In genomic region chr15:101412188-101412587, GRCm38 (mm10) we compare ENCODE assay signal across 12 mouse cellular contexts. TPM values are rescaled to one million over a fixed set of nuclear protein-coding genes. Genes with fewer than 3 reads are reported as not detected.
DNase-seq lines count a peak whose midpoint lies in the region; ATAC-seq lines count a peak whose summit lies in the region.
"Had no signal": no experiment of that assay in that cellular context is flagged by ENCODE, and none has a peak within 500 bp of the region (broad histone marks: within the 10 kb centered on the region; RNA-seq: fewer than 3 reads in every experiment).

No protein-coding gene starts in this region.

- H3K27me3 ChIP-seq in heart, embryonic 13.5 days (replicated peaks) = peaks cover 40% of the 10 kb centered on the region
- H3K27me3 ChIP-seq in embryonic facial prominence, embryonic 12.5 days = peaks cover 27% of the 10 kb centered on the region

- 20% methylated on average over 31 of the region's 31 CpGs for WGBS in heart, embryonic 13.5 days
- WGBS in embryonic facial prominence, embryonic 12.5 days = 22% methylated on average over 31 of the region's 31 CpGs

- ATAC-seq in heart, embryonic 13.5 days (ENCODE audit: extremely low read depth, insufficient number of reproducible peaks, low FRiP score, low TSS enrichment) = no peak
- no peak for ATAC-seq in embryonic facial prominence, embryonic 12.5 days (ENCODE audit: insufficient number of reproducible peaks, insufficient read depth, low FRiP score, low TSS enrichment)

- peaks cover 12% of the 10 kb centered on the region for H3K4me1 ChIP-seq in heart, embryonic 13.5 days
- H3K4me1 ChIP-seq in embryonic facial prominence, embryonic 12.5 days = peaks cover 13% of the 10 kb centered on the region; the same call in 1 of the 2 replicates

- no peak for DNase-seq in heart, postnatal 25 days (ENCODE audit: low spot score)
- DNase-seq in kidney, postnatal 10 days = peak; percentile 81
- peak; percentile 87 for DNase-seq in lung, postnatal 25 days (ENCODE audit: low spot score)
- DNase-seq in gastrocnemius, adult 8-10 months (ENCODE audit: low spot score in 2 of 2) = no peak
- no peak for DNase-seq in layer of hippocampus, postnatal 14 days (ENCODE audit: low spot score in 2 of 2)
- no peak for DNase-seq in adipocyte (ENCODE audit: low spot score)
- DNase-seq: heart, postnatal 4 days had no signal

- no peaks in the 10 kb centered on the region for H3K36me3 ChIP-seq in heart, embryonic 13.5 days
- H3K36me3 ChIP-seq in embryonic facial prominence, embryonic 12.5 days = no peaks in the 10 kb centered on the region

- peak overlapping the region; percentile 30 for H3K4me3 ChIP-seq in heart, embryonic 13.5 days
- no peak overlapping the region for H3K4me3 ChIP-seq in embryonic facial prominence, embryonic 12.5 days
- H3K4me3 ChIP-seq: erythroblast, embryonic 14.5 days; megakaryocyte, embryonic 14.5 days had no signal

- peak overlapping the region; percentile 32 for H3K4me2 ChIP-seq in heart, embryonic 13.5 days
- peak overlapping the region; percentile 29 for H3K4me2 ChIP-seq in embryonic facial prominence, embryonic 12.5 days (replicated peaks)

- H3K9me3 ChIP-seq in heart, embryonic 13.5 days = no peaks in the 10 kb centered on the region
- no peaks in the 10 kb centered on the region for H3K9me3 ChIP-seq in embryonic facial prominence, embryonic 12.5 days
- H3K9me3 ChIP-seq: megakaryocyte, embryonic 14.5 days had no signal

- peak overlapping the region; percentile 56 for H3K9ac ChIP-seq in heart, embryonic 13.5 days
- peak overlapping the region; percentile 19; the same call in 1 of the 2 replicates for H3K9ac ChIP-seq in embryonic facial prominence, embryonic 12.5 days

- intact Hi-C loops in heart, postnatal 25 days (cut with DNase I) = no loop called here

- H3K27ac ChIP-seq in heart, embryonic 13.5 days (replicated peaks) = peak overlapping the region; percentile 53
- H3K27ac ChIP-seq in embryonic facial prominence, embryonic 12.5 days = no peak overlapping the region

RNA-seq across cellular contexts. Expression of gene Krt7, which starts 1.3 kb away (rescaled TPM):
- 20.6 and 26.7 TPM in 2 replicates for polyA plus RNA-seq in heart, embryonic 13.5 days (2015; fragmentation: Nextera tagmentation; extraction: Ambion mirVana)
- total RNA-seq in heart, postnatal 25 days (2021) = 1 to 10 TPM; 4.2 to 5.9 TPM
- polyA plus RNA-seq in embryonic facial prominence, embryonic 12.5 days (2016; fragmentation: Nextera tagmentation; extraction: Ambion mirVana) = 14.2 and 15.7 TPM in 2 replicates
- not detected for total RNA-seq in gastrocnemius, adult 8-10 months (2022)
- total RNA-seq in layer of hippocampus, postnatal 14 days (2021) = not detected
- polyA plus RNA-seq: erythroblast, embryonic 14.5 days had no signal

RNA-seq across cellular contexts. Expression of gene Krt87, which starts 26.4 kb away (rescaled TPM):
- polyA plus RNA-seq in heart, embryonic 13.5 days (2015; fragmentation: Nextera tagmentation; extraction: Ambion mirVana) = 0.08 TPM in 1 of 2 replicates, not detected in the other
- total RNA-seq in heart, postnatal 25 days (2021) = not detected
- 0.53 and 0.54 TPM in 2 replicates for polyA plus RNA-seq in embryonic facial prominence, embryonic 12.5 days (2016; fragmentation: Nextera tagmentation; extraction: Ambion mirVana)
- total RNA-seq in gastrocnemius, adult 8-10 months (2022) = not detected
- total RNA-seq in layer of hippocampus, postnatal 14 days (2021) = under 1 TPM; 0.18 to 0.81 TPM
- total RNA-seq: heart, postnatal 4 days had no signal
- polyA plus RNA-seq: erythroblast, embryonic 14.5 days had no signal

RNA-seq across cellular contexts. Expression of gene Krt88, which starts 35.4 kb away (rescaled TPM):
- not detected in 2 replicates for polyA plus RNA-seq in heart, embryonic 13.5 days (2015; fragmentation: Nextera tagmentation; extraction: Ambion mirVana)
- total RNA-seq in heart, postnatal 25 days (2021) = not detected
- not detected in 2 replicates for polyA plus RNA-seq in embryonic facial prominence, embryonic 12.5 days (2016; fragmentation: Nextera tagmentation; extraction: Ambion mirVana)
- not detected for total RNA-seq in gastrocnemius, adult 8-10 months (2022)
- not detected for total RNA-seq in layer of hippocampus, postnatal 14 days (2021)
- total RNA-seq: CH12.LX; heart, postnatal 4 days had no signal
- polyA plus RNA-seq: erythroblast, embryonic 14.5 days had no signal

RNA-seq across cellular contexts. Expression of gene Krt80, which starts 42.2 kb away (rescaled TPM):
- polyA plus RNA-seq in heart, embryonic 13.5 days (2015; fragmentation: Nextera tagmentation; extraction: Ambion mirVana) = 7.8 and 7.9 TPM in 2 replicates
- 1 to 10 TPM; 2.0 to 2.2 TPM for total RNA-seq in heart, postnatal 25 days (2021)
- 0.35 and 0.45 TPM in 2 replicates for polyA plus RNA-seq in embryonic facial prominence, embryonic 12.5 days (2016; fragmentation: Nextera tagmentation; extraction: Ambion mirVana)
- 1 to 10 TPM; 1.1 to 3.4 (median 2.5) TPM for total RNA-seq in gastrocnemius, adult 8-10 months (2022)
- under 1 TPM in 1 of 2 experiments, not detected in 1; 0.10 TPM for total RNA-seq in layer of hippocampus, postnatal 14 days (2021)
- total RNA-seq: CH12.LX had no signal
- polyA plus RNA-seq: erythroblast, embryonic 14.5 days had no signal

RNA-seq across cellular contexts. Expression of gene Krt81, which starts 51.4 kb away (rescaled TPM):
- polyA plus RNA-seq in heart, embryonic 13.5 days (2015; fragmentation: Nextera tagmentation; extraction: Ambion mirVana) = not detected in 2 replicates
- total RNA-seq in heart, postnatal 25 days (2021) = not detected
- not detected in 2 replicates for polyA plus RNA-seq in embryonic facial prominence, embryonic 12.5 days (2016; fragmentation: Nextera tagmentation; extraction: Ambion mirVana)
- not detected for total RNA-seq in gastrocnemius, adult 8-10 months (2022)
- not detected for total RNA-seq in layer of hippocampus, postnatal 14 days (2021)
- total RNA-seq: CH12.LX; heart, postnatal 4 days had no signal
- polyA plus RNA-seq: erythroblast, embryonic 14.5 days had no signal

Comparison
In these comparisons a context has a peak if more than half of its experiments do, and no peak if none do; other contexts are left out.
1. DNase-seq: peak in kidney, postnatal 10 days (single experiment) and lung, postnatal 25 days (single experiment); none in heart, postnatal 25 days (single experiment), gastrocnemius, adult 8-10 months (0 of 2), layer of hippocampus, postnatal 14 days (0 of 2) and adipocyte (single experiment).
2. RNA of gene Krt7, which starts 1.3 kb away (total RNA-seq): 4.2 to 5.9 TPM in heart, postnatal 25 days; not detected in layer of hippocampus, postnatal 14 days and not detected in gastrocnemius, adult 8-10 months; every median in the first group is over 4 times any median in the second.